Mouse (Mus musculus): ENCODE measurements around the gene Gpr83.

GRCm38 (mm10) chr9:14909981-14910380, 50.0 kb downstream of the Gpr83 start:
- TF ChIP-seq POLR2A (IDR thresholded peaks at IDR 0.05; ENCODE audit: extremely low read depth, insufficient read depth, low read length) (no peak), CTCF (IDR thresholded peaks at IDR 0.05; ENCODE audit: low read depth, low read length) (no peak)

All from liver, adult 2 months (tissue).